Mouse (Mus musculus): Measurements from ENCODE around the gene Csnk2a2. TPM values are rescaled to one million over a fixed set of nuclear protein-coding genes. Genes with fewer than 3 reads are reported as not detected.
A peak's percentile ranks its signal among the peaks of the same experiment; 100 is the strongest.

The Csnk2a2 gene
- total RNA-seq, 2 experiments from 2014 or later: 22.2 to 33.0 TPM

DNA sequence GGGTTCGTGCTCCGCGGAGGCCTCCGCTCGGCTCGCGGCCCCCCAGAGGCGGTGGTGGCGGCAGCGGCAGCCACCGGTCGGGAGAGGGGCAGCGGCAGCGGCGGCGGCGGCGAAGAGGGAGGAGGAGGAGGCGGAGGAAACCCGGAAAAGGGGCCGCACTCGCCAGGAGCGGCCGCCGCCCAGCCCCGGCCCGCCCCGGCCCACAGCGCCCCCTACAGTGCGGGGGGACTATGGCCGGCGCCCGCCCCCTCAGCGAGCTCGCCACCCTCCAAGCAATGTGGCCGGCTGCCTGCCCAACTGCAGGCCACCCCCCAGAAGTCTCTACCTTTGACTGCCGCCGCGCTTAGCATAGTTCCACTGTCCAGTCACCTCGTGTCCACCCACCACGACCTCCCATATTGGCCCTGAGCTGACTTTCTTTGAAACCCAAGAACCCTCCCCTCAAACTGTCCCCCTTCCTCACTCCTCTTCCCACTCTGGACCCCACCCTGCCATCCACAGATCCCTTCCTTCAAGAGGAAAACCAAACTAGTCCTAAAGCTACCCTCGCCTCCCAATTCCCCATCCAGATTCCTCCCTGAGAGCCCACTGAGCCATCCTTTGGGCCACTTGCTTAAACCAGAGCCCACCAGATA, 1.0 kb downstream of the Csnk2a2 start:
- ATAC-seq (replicated peaks; ENCODE audit: low FRiP score, poor library complexity, severe bottlenecking): peak; percentile 92

DNA sequence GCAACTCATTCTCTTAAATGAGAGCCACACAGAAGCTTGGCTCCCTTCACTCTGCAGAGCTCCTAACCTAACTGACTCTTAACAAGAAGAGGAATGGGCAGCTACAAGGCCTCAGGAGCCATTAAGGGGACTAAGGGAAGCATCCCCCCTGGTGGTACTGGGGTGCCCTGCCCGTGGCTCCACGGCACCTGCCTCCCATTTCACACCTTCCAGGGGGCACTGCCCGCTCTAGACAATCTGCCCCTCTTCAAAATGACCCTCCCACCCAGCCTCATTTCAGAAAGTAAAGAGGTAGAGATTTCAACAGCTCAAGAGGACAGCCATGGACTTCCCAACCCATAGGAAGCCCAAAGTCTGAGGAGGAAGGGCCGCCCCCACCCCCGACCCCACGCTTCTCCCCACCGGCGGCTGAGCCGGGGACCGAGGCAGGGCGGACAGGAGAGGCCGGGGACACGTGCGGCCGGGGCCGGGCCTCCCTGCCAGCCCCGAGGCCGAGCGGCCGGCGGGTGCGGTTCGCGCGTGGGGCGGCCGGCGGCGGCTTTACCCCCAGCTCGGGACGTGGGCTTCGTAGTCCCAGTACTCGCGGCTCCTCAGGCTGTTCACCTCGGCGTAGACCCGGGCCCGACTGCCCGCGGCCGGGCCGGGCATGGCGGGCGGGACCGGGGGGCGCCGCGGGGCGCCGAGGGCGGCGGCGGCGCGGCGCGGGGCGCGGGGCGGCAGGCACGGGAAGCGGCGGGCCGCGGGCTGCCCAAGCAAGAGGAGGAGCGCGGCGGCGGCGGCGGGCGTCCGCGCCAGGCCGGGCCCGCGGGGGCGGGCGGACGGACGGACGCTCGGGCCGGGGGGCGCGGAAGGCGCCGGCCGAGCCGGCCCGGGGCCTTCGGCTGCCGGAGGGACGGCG, 1.8 kb downstream of the Csnk2a2 start:
- ATAC-seq (replicated peaks; ENCODE audit: low FRiP score, poor library complexity, severe bottlenecking): no peak

DNA sequence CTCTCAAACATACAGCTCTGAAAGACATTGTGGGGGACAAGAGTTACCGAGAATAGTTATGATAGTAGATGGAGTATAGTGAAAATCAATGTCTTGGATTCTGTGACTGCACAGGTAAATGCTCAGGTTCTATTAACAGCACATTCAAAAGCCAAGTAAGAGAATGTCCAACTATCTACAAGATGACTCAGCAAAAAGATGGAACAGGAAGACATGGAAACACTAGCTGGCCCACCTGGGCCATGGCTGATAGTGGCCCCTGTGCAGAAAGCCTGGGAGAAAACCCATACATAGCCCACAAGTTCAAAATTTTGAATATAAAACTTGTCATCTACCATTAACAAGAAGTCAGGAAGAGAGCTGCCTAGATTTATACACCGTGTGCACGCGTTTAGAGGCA, 19.8 kb downstream of the Csnk2a2 start:
- ATAC-seq (replicated peaks; ENCODE audit: low FRiP score, poor library complexity, severe bottlenecking): no peak

DNA sequence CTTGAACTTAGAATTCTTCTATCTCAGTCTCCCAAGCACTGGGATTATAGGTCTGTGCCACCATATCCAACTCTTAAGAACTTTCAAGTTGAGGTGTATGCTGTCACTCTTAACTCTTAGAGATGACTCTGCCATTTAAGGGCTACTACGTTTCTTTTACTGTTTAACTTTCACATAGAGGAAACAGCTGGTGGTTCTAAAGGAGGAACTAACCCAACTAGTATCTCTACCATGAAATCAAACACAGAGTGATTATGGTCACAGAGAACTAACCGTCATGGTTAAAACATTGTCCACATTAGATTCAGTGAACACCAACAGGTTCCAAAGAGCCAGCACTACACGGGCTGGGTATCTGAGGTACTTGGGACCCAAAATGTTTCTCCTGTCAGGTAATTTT, 20.8 kb downstream of the Csnk2a2 start:
- ATAC-seq (replicated peaks; ENCODE audit: low FRiP score, poor library complexity, severe bottlenecking): no peak

DNA sequence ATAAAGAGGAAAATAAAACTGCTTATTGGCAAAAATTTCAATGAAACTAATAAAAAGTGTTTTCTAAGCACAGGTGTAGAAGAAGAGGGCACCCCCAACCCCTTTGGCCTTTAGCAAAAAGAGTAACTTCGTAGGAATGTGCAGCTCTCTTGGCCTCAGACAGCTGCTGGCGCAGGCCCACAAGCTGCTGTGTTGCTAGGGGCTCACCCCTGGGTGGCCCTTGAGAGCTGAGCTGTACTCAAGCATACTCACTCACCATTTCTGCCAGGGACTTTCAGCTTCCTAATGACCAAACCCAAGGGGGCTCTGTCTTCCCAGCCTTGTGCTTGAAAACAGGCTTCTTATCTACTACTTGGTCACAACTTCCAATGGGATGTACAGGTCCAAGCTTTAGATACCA, 23.3 kb downstream of the Csnk2a2 start:
- no peak for ATAC-seq (replicated peaks; ENCODE audit: low FRiP score, poor library complexity, severe bottlenecking)

DNA sequence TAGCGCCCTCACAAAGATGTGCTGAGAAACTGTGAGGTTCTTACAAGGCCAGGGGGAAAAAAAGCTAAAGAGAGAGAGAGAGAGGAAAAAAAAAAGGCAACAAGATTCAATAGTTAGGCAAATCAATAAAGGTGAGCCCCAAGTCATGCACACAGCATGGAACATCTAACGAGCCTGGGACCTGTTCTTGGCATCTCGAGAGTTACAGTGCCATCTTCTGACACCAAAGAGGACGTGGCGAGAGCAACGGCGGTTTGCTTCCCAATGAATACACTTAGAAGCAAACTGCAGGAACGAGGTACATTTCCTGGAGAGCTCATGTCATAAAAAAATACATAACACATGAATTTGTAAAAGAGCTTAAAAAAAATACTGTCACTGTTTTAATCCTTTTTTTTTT, 37.3 kb downstream of the Csnk2a2 start:
- no peak for ATAC-seq (replicated peaks; ENCODE audit: low FRiP score, poor library complexity, severe bottlenecking)

DNA sequence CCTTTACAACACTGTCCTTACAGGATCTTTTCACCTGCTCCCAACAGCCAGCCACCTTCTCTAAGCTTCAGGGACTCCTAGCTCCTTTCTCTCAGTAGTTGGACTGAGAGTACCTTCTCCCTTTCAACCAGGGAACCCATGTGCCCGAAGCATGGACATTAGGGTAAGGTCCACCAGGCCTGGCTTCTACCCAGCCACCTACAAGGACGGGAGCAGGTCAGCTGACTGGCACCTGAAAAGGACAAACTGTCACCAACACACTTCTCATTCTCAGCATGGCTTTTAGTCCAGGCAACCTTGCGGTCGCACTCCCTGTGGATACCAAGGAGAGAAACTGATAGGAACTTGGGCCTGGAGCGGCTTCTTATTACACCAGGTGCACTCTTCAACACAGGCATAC, 39.6 kb downstream of the Csnk2a2 start:
- ATAC-seq (replicated peaks; ENCODE audit: low FRiP score, poor library complexity, severe bottlenecking): no peak

DNA sequence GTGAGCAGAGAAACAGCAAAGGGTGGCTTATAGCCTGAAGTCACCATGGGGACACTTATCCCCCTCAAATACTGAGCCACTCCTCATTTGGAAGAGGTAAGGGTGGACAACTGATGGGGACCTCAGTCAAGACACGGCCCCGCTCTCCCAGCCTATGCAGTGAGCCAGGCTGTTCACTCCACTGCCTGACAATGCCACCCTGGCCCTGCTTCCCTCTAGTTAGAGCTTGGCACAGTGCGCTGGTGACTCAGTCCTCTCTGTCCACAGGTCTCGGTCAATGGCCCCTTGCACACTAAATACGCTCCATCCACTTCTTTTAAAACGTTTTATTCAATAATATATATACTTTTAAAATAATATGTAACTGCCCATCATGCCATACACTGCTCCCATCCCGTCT, 42.2 kb downstream of the Csnk2a2 start:
- no peak for ATAC-seq (replicated peaks; ENCODE audit: low FRiP score, poor library complexity, severe bottlenecking)

DNA sequence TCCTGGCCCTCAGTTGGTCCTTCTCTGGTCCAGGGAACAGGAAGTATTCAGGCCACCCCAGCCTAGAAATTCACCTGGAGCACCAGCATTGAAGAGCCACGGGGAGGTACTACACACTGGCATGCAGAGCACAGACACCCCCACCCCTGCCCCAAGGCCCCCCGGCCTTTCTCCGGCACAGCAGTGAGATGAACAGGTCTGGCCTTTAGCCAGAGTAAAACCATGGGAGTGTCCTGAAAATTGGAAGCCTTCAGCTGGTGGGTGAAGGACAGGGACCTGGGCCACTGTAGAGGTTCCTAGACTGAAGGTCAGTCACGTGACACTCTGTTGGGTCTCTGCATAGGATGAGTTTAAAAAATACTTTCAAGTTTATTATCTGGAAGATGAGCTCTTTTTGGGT, 44.8 kb downstream of the Csnk2a2 start:
- no peak for ATAC-seq (replicated peaks; ENCODE audit: low FRiP score, poor library complexity, severe bottlenecking)

DNA sequence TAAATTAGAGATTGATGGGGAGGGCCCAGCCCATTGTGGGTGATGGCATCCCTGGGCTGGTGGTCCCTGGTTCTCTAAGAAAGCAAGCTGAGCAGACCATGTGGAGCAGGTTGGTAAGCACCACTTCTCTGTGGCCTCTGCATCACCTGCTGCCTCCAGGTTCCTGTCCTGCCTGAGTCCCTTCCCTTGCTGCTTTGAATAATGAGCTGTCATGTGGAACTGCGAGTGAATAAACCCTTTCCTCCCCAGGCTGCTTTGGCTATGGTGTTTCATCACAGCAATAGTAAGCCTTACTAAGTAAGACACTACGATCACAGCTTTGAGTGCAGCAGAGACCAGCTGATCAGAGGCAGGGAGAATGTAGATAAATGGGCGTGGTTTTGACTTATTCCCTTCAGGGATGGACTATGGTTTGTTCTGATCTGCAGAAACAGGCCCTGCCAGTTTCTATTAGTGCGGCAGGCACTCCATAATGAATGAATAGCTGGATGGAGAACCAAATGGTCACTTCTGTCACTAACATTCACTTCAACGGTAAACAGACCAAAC, 48.3 kb downstream of the Csnk2a2 start:
- ATAC-seq (replicated peaks; ENCODE audit: low FRiP score, poor library complexity, severe bottlenecking): peak; percentile 69; the same call in 1 of the 2 replicates

DNA sequence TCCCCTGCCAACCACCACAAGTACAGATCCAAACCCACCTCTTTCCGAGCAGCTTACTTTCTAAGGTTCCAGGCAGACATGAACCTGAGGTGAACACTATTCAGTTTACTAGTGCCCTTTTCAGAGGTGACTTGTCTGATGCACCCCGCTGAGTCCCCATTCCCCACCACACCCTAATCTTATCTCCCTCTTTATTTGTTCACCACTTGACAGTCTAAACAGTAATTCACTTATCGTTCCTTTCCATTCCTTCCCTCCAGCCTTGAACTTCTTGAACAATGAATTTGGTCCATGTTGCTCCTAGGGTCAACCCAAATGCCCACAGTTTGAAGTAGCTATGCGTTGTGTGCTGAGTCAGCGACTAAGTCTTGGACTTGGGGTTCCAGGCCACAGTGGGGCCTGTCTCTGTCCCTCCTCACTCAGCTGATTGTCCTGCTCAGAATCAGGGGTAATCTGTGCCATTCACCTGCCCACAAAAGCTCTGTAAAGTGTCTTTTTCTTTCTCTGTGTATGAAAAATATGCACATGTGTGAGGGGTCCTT, 49.6 kb downstream of the Csnk2a2 start:
- no peak for ATAC-seq (replicated peaks; ENCODE audit: low FRiP score, poor library complexity, severe bottlenecking)

DNA sequence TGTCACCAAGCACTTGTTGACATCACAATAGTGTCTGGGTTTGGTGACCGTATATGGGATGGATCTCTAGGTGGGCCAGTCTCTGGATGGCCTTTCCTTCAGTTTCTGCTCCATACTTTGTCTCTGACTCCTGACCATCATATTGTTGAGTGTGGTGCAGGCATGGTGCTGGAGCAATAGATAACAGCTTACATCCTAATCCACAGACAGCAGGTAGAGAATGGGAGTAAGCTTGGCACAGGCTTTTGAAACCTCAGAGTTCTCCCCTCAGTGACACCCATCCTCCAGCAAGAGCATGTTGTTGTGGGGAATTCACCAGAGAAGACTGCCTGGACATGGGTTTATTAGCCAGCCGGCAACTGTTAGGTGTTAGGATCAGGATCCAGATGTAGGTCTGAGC, 50.4 kb downstream of the Csnk2a2 start:
- no peak for ATAC-seq (replicated peaks; ENCODE audit: low FRiP score, poor library complexity, severe bottlenecking)

DNA sequence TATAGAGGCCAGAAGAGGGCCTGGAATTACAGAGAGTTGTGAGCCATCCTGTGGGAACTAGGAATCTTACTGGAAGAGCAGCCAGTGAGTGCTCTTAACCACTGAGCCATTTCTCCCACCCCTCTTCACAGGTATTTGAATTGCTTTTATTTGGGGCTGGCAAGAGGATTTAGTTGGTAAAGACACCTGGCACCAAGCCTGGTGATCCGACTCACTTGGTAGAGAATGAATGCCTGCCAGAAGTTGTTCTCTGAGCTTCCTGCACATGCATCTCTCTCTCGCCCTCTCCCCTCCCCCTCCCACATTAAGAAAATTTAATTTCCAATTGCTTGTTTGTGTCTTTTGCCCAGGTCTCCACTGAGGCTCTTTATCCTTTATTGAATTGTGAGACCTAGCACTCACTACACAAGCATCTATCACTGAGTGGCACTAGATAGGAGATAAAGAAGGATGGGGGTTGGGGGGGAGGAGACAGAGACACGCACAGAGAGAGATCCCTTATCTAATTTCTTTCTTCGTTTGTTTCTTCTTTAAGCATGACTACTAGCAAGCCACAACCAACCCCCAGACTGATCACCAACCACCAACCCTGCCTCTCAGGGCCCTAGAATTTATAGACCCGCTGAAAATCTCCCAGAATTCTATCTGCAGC, 52.4 kb downstream of the Csnk2a2 start:
- ATAC-seq (replicated peaks; ENCODE audit: low FRiP score, poor library complexity, severe bottlenecking): no peak

DNA sequence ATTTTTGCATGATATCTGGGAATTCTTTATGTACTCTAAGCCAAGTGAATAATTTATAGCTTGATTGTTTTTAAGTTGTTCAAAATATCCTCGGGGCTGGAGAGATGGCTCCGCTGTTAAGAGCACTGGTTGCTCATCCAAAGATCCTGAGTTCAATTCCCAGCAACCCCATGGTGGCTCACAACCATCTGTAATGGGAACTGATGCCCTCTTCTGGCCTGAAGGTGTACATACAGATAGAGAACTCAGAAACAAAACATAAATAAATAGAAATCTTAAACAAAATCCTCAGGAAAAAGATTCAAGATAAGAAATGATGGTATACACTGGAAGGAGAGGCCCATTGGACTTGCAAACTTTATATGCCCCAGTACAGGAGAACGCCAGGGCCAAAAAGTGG, 53.9 kb downstream of the Csnk2a2 start:
- no peak for ATAC-seq (replicated peaks; ENCODE audit: low FRiP score, poor library complexity, severe bottlenecking)

DNA sequence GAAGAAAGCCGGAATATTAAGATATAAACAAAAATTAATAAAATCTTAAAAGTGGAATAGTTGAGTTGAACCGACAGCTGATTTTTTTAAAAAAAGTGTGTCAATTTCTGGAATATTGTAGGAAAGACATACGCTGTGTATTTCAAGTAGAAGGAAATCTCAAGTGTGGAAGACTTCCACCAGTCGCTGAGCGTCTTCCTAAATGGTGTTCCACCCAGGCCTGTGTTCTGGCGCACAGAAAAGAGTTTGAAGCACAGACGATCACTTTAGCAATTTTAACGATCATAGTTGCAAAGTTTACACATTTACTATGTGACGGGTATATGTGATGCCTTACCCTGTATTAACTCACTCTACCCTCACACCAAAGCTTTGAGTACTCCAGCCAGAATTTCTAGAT, 54.4 kb downstream of the Csnk2a2 start:
- ATAC-seq (replicated peaks; ENCODE audit: low FRiP score, poor library complexity, severe bottlenecking): no peak

DNA sequence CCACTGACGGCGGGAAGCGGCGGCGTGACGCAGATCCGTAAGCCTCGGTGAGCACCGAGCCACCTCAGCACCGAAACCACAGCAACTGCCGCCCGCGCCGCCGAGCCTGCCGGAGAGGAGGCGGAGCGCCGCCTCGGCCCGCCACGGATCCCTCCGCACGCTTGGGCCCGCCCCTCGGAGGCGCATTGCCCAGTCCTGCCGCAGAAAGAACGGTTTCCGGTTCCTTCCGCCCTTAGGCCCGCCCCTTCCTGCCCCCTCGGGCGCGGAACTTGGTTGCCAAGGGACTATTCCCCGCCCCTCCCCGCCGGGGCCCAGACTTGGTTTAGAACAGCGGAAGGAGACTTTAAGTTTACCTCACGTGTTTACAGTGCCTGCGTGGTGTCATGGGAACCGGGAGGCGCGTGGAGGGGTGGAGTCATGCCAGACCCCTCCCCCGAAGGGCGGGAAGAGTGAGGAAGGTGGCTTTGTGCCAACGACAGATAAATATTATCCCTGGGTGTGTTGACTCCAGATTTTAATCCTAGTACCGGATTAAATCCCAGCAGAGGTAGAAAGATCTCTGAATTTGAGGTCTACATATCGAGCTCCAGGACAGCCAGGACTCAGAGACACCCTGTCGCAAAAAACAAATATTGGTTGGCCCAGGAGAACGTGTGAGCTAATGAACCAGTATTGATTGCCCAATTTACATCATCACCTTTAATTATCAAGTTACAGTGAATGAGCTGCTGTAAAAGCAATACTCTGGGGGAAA, 55.0 kb downstream of the Csnk2a2 start, which contains the start of gene Cfap20:
Cfap20 (minus strand) TSS at position 184 of the 754 bp plus-strand sequence.
- peak; percentile 96 for ATAC-seq (replicated peaks; ENCODE audit: low FRiP score, poor library complexity, severe bottlenecking)

DNA sequence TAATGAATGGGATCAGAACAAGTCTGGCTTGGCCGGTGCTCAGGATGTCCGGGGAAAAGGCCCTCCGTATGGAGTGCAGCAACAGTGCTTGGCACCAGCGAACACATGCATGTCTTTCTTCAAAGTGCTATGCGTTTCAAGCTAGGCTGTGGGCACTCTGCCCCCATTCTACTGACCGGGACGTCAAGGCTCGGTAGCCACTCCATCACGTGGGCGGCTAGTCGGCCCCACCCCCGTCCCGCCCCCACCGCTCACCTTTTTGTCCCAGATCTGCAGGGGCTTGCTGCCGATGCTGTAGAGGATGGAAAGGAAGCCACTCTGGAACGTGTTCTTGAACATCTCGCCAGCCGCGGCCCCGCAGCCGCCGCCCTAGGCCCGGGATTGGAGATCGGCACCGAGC, 55.6 kb downstream of the Csnk2a2 start:
- ATAC-seq (replicated peaks; ENCODE audit: low FRiP score, poor library complexity, severe bottlenecking): peak; percentile 36; the same call in 1 of the 2 replicates

DNA sequence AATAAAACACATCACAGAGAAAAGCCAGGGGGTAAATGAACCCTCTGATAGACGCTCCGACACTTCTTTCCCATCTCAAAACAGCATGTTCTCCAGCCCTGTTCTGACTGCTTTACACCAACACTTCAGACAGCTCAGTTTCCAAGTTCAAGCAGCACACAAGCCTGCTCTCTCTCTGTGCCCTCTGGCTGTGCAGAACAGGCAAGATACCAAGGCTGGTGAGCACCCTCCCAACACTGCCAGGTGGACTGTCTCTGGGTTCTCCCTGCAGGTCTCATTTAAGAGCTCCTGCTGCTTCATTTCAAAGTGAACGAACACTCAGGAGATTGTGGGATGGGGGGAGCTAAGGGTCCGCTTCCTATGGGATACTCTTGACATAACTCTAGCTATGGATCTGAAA, 56.7 kb downstream of the Csnk2a2 start:
- ATAC-seq (replicated peaks; ENCODE audit: low FRiP score, poor library complexity, severe bottlenecking): no peak

DNA sequence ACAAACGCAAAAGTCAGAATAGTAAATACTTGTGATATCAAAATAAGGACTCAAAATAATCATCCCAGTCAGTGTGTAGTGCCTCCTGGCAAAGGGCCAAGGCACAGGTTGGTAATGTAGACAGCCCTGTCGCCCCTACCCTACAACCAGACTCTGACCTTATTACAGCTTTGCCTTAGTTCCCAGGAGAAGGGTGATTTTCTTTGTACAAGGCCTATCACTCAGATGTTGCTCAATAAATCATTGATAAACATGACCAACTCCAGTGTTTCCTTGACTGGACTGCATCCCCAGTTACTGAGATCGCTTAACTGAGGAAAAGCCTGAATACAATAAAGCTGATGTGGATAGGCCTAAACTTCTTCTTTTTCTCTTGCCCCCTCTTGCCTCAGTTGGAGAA, 57.4 kb downstream of the Csnk2a2 start:
- ATAC-seq (replicated peaks; ENCODE audit: low FRiP score, poor library complexity, severe bottlenecking): no peak

DNA sequence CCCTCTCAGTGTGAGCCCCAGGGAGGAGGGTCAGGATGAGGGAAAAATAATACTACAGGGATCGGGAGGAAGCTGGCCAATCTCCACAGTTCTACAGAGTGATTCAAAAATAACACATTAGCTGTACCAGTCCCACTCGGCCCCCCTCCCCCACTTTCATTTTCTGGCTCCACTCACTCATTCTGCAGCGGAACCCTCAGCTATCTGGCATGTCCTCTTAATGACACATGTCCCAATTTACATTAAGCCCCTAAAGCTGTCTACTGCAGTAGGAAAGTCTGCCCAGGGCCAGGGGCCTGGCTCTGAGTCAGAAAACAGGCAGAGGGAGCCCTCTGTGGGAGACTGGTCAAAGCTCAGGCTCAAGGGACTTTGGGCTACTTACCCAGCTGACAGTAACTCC, 59.9 kb downstream of the Csnk2a2 start:
- no peak for ATAC-seq (replicated peaks; ENCODE audit: low FRiP score, poor library complexity, severe bottlenecking)

Measured in erythroid progenitor cell, adult 5-6 weeks (primary cell).